Mouse (Mus musculus): Measurements from ENCODE around the gene Fam189a1.

The Fam189a1 gene

DNA sequence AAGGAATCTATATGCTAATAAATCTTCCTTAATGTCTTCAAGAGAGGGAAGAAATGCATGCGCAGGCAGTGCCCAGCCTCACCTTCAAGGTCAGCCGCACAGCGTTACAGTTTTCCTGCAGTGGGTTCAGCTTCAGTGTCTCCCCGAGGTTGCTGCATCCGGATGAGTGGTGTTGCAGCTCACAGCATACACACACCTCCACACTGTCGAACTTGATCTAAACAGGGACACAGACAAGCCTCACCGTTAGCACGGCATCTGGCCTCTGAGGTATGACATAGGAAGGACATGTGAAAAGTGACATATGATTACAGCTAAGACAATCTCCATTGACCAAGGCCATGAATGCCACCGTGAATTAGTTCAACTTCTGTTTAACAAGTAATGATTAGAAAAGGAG is 336.7 kb downstream of the Fam189a1 start:
- no peak for DNase-seq (ENCODE audit: low spot score in 2 of 2)

GRCm38 (mm10) chr7:64808876-64809275 is 347.5 kb downstream of the Fam189a1 start:
- DNase-seq (ENCODE audit: low spot score in 2 of 2): no peak

DNA sequence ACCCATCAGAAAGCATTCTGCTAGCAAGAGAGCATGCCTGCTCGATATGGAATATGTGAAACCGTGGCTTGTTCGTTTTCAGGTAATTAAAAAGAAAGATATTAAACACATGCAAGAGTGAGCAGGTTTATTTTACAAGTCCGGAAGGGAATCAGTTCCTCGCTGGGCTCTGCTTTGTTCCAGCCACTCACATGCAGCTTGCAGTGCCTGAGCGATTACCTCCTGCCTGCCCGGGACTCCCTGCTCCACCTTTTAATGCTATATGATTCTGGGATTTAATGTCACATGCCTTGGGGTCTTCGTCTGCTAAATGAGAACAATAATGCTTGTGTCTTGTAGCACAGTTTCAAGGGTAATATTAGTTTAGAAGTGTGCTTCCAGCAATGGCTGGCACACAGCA is 351.3 kb downstream of the Fam189a1 start:
- no peak for DNase-seq (ENCODE audit: low spot score in 2 of 2)

DNA sequence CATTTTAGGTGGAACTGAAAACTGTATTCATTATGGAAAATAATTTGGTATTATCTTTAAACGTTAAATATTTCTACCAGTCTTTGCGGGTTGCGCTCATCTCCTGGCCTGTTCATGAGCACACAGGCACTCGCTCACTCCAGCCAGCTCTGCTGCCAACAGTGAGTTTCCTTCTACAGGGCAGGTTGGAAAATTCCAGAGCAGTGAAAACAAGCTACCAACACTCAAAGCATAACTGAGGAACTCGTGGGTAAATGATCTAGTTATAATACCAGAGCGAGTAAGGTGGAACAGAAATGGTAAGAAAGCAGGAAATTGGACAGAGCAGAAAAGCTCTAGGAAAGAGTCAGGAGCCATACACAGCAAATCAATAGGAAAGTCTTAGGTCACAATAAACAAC is 360.8 kb downstream of the Fam189a1 start:
- DNase-seq (ENCODE audit: low spot score in 2 of 2): no peak

GRCm38 (mm10) chr7:64792031-64792430 is 364.3 kb downstream of the Fam189a1 start:
- no peak for DNase-seq (ENCODE audit: low spot score in 2 of 2)

GRCm38 (mm10) chr7:64791145-64791544 is 365.2 kb downstream of the Fam189a1 start:
- DNase-seq (ENCODE audit: low spot score in 2 of 2): no peak

DNA sequence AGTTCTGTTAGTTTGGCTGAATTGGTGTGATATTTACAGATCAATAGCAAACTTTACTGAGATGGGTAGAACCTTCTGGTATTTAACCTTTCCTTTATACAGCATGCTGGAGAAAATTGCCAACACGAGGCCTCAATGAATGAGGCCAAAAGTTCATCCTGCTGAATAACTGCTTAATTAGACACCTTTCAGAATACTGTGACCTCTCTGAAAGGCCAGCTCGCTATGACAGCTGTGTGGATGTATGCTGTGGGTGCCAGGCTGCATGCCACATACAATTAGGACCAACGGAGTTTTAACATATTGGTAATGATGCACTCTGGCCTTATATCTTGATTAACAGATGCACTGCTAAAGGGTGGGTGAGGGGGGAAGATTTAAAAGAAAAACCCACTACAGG is 371.3 kb downstream of the Fam189a1 start:
- no peak for DNase-seq (ENCODE audit: low spot score in 2 of 2)

- peak; percentile 62 to 86 for DNase-seq (ENCODE audit: low spot score in 2 of 2)
Measured at GRCm38 (mm10) chr7:64779501-64779900, 376.9 kb downstream of the Fam189a1 start.

- DNase-seq (ENCODE audit: low spot score in 2 of 2): peak in 1 of 2 experiments; percentile 74
Measured at GRCm38 (mm10) chr7:64776708-64777489, 379.5 kb downstream of the Fam189a1 start.

DNA sequence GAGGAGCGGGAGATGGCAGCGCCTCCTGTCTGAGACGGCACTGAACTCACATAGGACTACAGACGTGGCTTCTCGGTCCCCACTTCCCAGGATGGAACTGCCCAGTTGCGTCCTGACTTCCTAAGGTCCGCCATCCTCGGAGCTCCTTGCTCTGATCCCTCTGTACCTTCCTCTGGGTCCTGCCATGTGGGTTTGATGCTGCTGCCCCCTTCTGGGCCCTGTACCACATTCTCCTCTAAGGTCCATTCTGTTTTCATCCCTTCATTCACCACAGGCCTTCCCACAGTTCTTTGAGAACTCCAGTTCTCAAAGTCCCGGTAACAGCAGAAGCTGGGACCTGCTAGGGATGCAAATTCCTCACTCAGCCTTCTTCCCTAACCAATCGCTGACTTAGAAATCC is 382.9 kb downstream of the Fam189a1 start:
- DNase-seq (ENCODE audit: low spot score in 2 of 2): no peak

DNA sequence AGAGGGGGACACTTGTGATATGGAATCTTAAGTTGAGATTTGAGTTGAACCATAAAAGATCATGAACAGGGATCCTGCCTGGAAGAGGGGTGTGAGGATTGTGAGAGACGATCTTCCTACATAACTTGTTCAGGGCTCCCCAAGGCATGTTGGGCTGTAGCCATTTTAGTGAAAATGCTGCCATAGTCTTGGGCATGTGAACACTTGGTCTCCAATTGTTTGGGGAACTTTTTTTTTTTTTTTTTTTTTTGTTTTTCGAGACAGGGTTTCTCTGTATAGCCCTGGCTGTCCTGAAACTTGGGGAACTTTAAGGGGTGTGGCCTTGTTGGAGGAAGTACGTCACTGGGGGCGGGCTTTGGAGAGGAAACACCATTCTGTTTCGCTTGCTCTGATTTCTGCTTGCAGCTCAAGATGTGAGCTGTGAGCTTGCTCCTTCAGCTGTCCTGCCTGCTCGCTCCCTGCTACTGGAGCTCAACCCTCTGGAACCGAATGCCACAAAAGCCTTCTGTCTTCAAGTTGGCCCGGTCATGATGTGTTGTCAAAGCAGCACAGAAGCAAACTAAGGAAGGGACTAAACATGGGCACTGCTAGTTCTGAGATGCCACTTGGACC is 385.5 kb downstream of the Fam189a1 start:
- DNase-seq (ENCODE audit: low spot score in 2 of 2): no peak

GRCm38 (mm10) chr7:64769768-64770167 is 386.6 kb downstream of the Fam189a1 start:
- no peak for DNase-seq (ENCODE audit: low spot score in 2 of 2)

GRCm38 (mm10) chr7:64765595-64765994 is 390.8 kb downstream of the Fam189a1 start:
- peak in 1 of 2 experiments; percentile 39 for DNase-seq (ENCODE audit: low spot score in 2 of 2)

- no peak for DNase-seq (ENCODE audit: low spot score in 2 of 2)
Measured at GRCm38 (mm10) chr7:64755141-64755540, 401.2 kb downstream of the Fam189a1 start.

- DNase-seq (ENCODE audit: low spot score in 2 of 2): no peak
Measured at GRCm38 (mm10) chr7:64754161-64754560, 402.2 kb downstream of the Fam189a1 start.

DNA sequence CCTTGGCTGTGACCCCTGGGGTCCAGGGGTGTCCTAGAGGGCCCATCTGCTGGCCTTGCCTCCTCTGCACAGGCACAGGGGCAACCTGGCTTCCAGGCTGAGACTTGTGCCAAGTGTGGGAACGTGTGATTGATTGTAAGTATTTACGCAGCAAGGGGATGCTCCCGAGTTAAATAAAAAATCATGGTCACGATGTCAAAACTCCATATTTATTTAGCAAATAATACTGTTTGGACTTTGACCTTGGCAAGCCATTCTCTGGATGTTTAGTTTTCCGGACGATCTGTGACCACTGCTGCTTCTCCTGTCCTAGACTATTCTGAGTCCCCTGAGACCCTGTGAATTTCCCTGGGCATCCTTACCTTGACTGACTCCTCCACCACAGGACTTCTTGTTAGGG is 402.7 kb downstream of the Fam189a1 start:
- no peak for DNase-seq (ENCODE audit: low spot score in 2 of 2)

DNA sequence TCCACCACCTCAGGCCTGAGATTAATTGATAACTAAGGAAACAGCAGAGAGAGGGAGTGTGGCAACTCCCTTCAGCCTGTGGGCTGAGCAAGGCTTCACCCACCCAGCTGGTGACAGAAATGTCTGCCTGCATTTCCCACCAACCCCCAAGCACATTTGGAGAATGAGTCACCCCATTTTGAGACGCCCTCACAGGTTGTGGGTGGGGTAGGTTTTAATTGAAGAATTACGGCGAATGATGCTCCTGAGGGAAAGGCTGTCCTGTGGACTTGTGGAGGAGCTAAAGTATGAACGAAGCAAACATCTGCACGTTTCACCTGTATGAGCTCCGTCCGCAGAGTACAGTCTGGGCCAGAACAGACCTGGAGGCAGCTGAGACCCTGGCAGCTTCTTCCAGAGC is 404.2 kb downstream of the Fam189a1 start:
- peak in 1 of 2 experiments; percentile 84 for DNase-seq (ENCODE audit: low spot score in 2 of 2)

DNA sequence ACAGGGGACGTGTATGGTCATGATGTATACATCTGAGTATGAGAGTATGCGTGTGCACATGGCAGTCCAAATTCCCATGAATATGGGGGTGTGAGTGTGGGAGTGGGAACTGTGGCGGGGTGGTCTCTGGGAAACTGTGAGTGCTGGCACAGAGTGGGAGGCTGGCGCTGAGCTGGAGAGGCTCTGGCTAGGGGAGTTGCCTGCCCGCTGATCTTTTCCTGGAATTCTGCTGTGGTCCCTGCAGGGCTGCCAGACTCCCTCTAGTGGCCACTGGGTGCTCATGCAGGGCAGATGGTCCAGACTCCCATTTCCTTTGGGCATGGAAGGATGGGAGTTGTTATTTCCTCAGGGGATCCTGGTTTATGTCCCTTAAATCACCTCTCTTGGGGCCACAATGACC is 404.9 kb downstream of the Fam189a1 start:
- peak in 1 of 2 experiments; percentile 76 for DNase-seq (ENCODE audit: low spot score in 2 of 2)

GRCm38 (mm10) chr7:64743610-64744009 is 412.8 kb downstream of the Fam189a1 start:
- DNase-seq (ENCODE audit: low spot score in 2 of 2): peak in 1 of 2 experiments; percentile 61

DNA sequence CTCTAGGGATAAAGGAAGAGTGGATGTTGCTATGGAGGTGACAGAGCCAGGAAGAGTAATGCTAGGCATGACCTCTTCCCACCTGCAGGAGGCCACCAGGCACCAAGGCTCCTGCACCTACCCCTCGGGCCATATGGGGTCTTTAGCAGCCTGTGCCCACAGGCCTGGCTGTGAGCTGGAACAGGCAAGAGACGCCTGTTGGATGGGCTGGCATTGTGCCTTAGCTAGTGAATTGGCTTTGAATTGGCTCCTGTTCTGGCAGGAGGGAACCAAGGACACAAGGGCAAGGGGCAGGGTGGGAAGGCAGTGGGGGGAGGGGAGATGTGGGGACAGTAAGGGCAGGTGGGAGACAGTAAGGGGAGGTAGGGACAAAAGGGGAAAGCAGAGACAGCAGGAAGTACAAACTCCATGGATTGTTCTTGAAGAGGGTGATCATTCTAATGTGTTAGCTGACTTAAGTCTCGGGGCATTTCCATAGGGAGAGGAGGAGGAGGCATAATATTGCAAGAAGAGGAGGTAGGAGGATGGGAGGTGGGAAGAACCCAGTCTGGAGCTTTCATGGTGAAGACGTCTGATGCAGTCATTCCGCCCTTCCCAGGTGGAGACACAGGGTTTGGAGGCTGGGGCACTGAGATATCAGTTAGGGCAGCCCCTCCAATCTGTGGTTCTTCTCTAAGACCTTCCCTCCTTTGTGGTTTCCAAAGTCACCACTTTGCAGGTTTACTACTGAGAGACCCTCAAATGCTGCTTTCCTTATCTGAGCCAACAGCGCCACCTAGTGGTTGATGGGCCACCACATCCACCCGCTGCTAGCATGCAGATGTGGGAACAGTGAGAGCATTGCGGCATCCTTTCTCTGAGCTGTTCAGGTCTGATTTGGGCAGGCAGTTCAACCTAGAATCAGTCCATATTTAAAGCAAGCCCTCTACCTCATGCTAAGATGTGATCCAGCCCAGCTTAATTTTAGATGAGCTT is 414.8 kb downstream of the Fam189a1 start:
- DNase-seq (ENCODE audit: low spot score in 2 of 2): peak in 1 of 2 experiments; percentile 92

GRCm38 (mm10) chr7:64739131-64739530 is 417.2 kb downstream of the Fam189a1 start:
- no peak for DNase-seq (ENCODE audit: low spot score in 2 of 2)

DNA sequence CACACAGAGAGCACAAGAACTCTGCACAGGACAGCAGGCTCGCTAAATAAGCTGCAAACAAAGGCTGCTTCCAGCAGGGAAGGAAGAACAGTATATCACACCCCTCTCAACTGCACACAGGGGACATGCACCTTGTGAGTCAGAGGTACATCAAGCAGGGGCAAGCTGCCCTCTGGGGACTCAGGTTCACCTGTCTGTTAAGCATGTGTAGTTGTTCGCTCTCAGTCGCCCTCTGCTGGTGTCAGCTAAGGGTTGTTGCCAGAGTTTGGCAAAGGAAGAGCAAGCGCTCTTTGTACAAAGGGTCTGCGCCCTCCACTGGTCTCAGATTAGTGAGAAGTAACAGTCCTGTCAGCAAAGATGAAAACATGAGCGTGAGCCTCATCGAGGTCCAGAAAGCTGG is 426.6 kb downstream of the Fam189a1 start:
- peak in 1 of 2 experiments; percentile 76 for DNase-seq (ENCODE audit: low spot score in 2 of 2)
